Mouse (Mus musculus): Measurements from ENCODE around the gene Olfr822.

- no peak for TF ChIP-seq CTCF (IDR thresholded peaks at IDR 0.05; ENCODE audit: low read depth, low read length)
- no peak for TF ChIP-seq POLR2A (IDR thresholded peaks at IDR 0.05; ENCODE audit: borderline replicate concordance, low read depth, low read length)
Observed at GRCm38 (mm10) chr10:130070910-130071309, at the start of gene Olfr822.
